8 mouse cellular contexts compared by ENCODE assay signal in the genomic region with DNA sequence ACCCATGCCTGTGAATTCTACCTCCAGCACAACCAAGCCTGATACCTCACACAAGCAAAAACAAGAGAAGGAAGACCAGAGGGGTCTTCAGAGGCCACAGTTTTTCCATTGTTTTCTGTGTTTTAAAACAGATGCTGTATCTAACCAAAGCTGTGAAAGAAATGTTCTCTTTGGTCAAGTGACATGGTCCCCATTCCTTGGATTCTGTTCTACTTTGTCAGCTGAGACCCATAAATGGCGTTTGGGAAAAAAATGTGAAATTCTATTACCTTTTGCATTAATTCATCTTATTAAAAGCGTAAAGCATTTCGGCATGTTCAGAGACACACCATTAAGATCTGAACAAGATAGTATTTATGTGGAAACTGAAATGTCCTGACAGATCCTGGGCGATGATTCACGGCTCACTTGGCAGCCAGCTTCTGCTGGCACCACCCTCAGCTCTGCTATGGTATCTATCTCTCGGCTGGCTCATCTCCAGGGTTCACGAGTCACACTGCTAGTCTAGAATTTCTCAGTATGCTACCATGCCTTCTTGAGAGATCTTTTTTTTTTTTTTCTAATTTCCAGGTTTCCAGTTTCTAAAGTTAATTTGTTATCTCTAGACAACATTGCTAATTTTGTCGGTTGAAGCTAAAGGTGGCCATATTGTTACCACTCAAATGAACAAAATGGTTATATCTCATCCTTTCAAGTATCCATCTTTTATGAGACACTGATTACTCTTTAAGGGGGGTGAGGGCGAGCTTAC. TPM values are rescaled to one million over a fixed set of nuclear protein-coding genes. Genes with fewer than 3 reads are reported as not detected.
DNase-seq lines count a peak whose midpoint lies in the region; ATAC-seq lines count a peak whose summit lies in the region.

No protein-coding gene starts in this region.

- 86% methylated on average over 9 of the region's 9 CpGs for WGBS in intestine, embryonic 15.5 days

- DNase-seq in testis, postnatal 10 days (ENCODE audit: low spot score), result peak; percentile 58
- no peak for DNase-seq in testis, postnatal 14 days (ENCODE audit: low spot score)
- peak; percentile 85 for DNase-seq in cerebellum, adult 9-11 months
- peak; percentile 32 to 75 for DNase-seq in heart, adult 9 months (ENCODE audit: low spot score in 2 of 2)
- peak; percentile 38 to 56 for DNase-seq in layer of hippocampus, postnatal 10 days (ENCODE audit: low spot score in 2 of 2)
- DNase-seq in ovary, postnatal 36 days (ENCODE audit: low spot score), result peak; percentile 49

- H3K4me3 ChIP-seq in intestine, embryonic 15.5 days (replicated peaks), result no peak overlapping the region

- no peaks in the 10 kb centered on the region for H3K27me3 ChIP-seq in intestine, embryonic 15.5 days (replicated peaks)

- no peak overlapping the region for H3K9ac ChIP-seq in intestine, embryonic 15.5 days

- no peak overlapping the region for H3K27ac ChIP-seq in intestine, embryonic 15.5 days

- H3K4me1 ChIP-seq in intestine, embryonic 15.5 days (replicated peaks), result no peaks in the 10 kb centered on the region

- no peak for ATAC-seq in erythroid progenitor cell, adult 5-6 weeks (replicated peaks; ENCODE audit: low FRiP score, poor library complexity, severe bottlenecking)
- ATAC-seq in intestine, embryonic 15.5 days, result no peak

- no peaks in the 10 kb centered on the region for H3K36me3 ChIP-seq in intestine, embryonic 15.5 days

- no peak overlapping the region for H3K4me2 ChIP-seq in intestine, embryonic 15.5 days (replicated peaks)

- no peaks in the 10 kb centered on the region for H3K9me3 ChIP-seq in intestine, embryonic 15.5 days

RNA-seq across cellular contexts. Expression of a gene that starts 44.9 kb away (rescaled TPM):
- 10 to 100 TPM; 21.7 to 22.2 TPM for total RNA-seq in layer of hippocampus, postnatal 10 days (2021)
- total RNA-seq in erythroid progenitor cell, adult 5-6 weeks (2015; ENCODE audit: low replicate concordance), result 7.1 and 15.1 TPM in 2 replicates
- 15.9 and 23.4 TPM in 2 replicates for total RNA-seq in erythroid progenitor cell, adult 5-6 weeks (2017; ENCODE audit: low replicate concordance)
- polyA plus RNA-seq in intestine, embryonic 15.5 days (2015; fragmentation: Nextera tagmentation; extraction: Ambion mirVana), result 40.4 and 40.5 TPM in 2 replicates

RNA-seq across cellular contexts. Expression of a gene that starts 49.1 kb away (rescaled TPM):
- 10 to 100 TPM; 55.4 to 59.4 TPM for total RNA-seq in layer of hippocampus, postnatal 10 days (2021)
- 2.2 and 2.5 TPM in 2 replicates for total RNA-seq in erythroid progenitor cell, adult 5-6 weeks (2015; ENCODE audit: low replicate concordance)
- 3.1 and 5.0 TPM in 2 replicates for total RNA-seq in erythroid progenitor cell, adult 5-6 weeks (2017; ENCODE audit: low replicate concordance)
- polyA plus RNA-seq in intestine, embryonic 15.5 days (2015; fragmentation: Nextera tagmentation; extraction: Ambion mirVana), result 4.9 and 6.6 TPM in 2 replicates

Comparison
In these comparisons a context has a peak if more than half of its experiments do, and no peak if none do; other contexts are left out.
1. RNA of a gene that starts 49.1 kb away (total RNA-seq): 55.4 to 59.4 TPM in layer of hippocampus, postnatal 10 days; 2.2 to 5.0 TPM in erythroid progenitor cell, adult 5-6 weeks; every median in the first group is over 4 times any median in the second.